Mouse (Mus musculus) olfactory bulb, adult 2 months (tissue): ENCODE results near the gene Mier2.

ENCODE experiments used
- CTCF ChIP-seq: fragments of 200-500 bp; IDR thresholded peaks from 2 replicates; pipeline ENCODE4 v1.5.1; 2012; ENCODE audit warnings: low read depth, mild to moderate bottlenecking, low read length, moderate library complexity; ENCODE audit not compliant: insufficient read depth
- POLR2A ChIP-seq: fragments of 200-500 bp; IDR thresholded peaks from 2 replicates; pipeline ENCODE4 v1.6.1; 2012; ENCODE audit warnings: mild to moderate bottlenecking, low read depth, low read length, moderate library complexity; ENCODE audit not compliant: insufficient read depth

- TF ChIP-seq CTCF (no peak), POLR2A (no peak)
Observed at GRCm38 (mm10) chr10:79531593-79531992, 23.4 kb downstream of the Mier2 start.
